ENCODE assay signal across 11 mouse cellular contexts in genomic region chr19:15516566-15517305, GRCm38 (mm10).
DNase-seq lines count a peak whose midpoint lies in the region; ATAC-seq and TF ChIP-seq lines count a peak whose summit lies in the region.
"Had no signal": no experiment of that assay in that cellular context is flagged by ENCODE, and none has a peak within 500 bp of the region (broad histone marks: within the 10 kb centered on the region; RNA-seq: fewer than 3 reads in every experiment).

No protein-coding gene starts in this region.

- peak overlapping the region in 1 of 2 experiments; percentile 9; a peak in 2 of 4 replicates for H3K4me3 ChIP-seq in heart, embryonic 14.5 days (ENCODE audit: control insufficient read depth in 1 of 2, insufficient read depth in 1 of 2, low read depth in 1 of 2, low read length in 2 of 2)
- no peak overlapping the region for H3K4me3 ChIP-seq in ES-Bruce4 (ENCODE audit: low read depth, low read length)
- H3K4me3 ChIP-seq: liver, embryonic 12.5 days; myocyte had no signal

- no peak for DNase-seq in heart, postnatal 4 days
- peak; percentile 7 for DNase-seq in embryo, embryonic 11.5 days (ENCODE audit: low read depth, low spot score)
- DNase-seq in left cerebral cortex, adult 9 months (ENCODE audit: low spot score in 2 of 2): peak; percentile 47 to 54
- no peak for DNase-seq in gastrocnemius, adult 8-10 months (ENCODE audit: low spot score in 2 of 2)
- no peak for DNase-seq in T-cell, adult 2 months (ENCODE audit: low spot score)
- no peak for DNase-seq in B cell, adult 2 months
- DNase-seq: cerebellum, adult 11-12 months had no signal

- no peak for TF ChIP-seq POLR2A in ES-Bruce4 (IDR thresholded peaks at IDR 0.05; ENCODE audit: insufficient read depth, low read length)

- WGBS in heart, embryonic 14.5 days: 28% methylated on average over 17 of the region's 17 CpGs

- H3K4me2 ChIP-seq in heart, embryonic 14.5 days (ENCODE audit: low read length): peak overlapping the region; percentile 55
- H3K4me2 ChIP-seq: liver, embryonic 12.5 days had no signal

- TF ChIP-seq EP300 in ES-Bruce4 (IDR thresholded peaks at IDR 0.05; ENCODE audit: insufficient read depth, low read depth, low read length): 0 out of 2 replicates have a peak, but pooled peaks have one; percentile 21

- peaks cover 4% of the 10 kb centered on the region in 2 experiments; a peak in 3 of 4 replicates for H3K4me1 ChIP-seq in heart, embryonic 14.5 days (ENCODE audit: control insufficient read depth in 2 of 2, insufficient read depth in 2 of 2, low read length in 2 of 2)
- no peaks in the 10 kb centered on the region for H3K4me1 ChIP-seq in ES-Bruce4 (ENCODE audit: control insufficient read depth, insufficient read depth, low read length)
- H3K4me1 ChIP-seq: liver, embryonic 12.5 days had no signal

- H3K9ac ChIP-seq in heart, embryonic 14.5 days (ENCODE audit: low read length): no peak overlapping the region
- H3K9ac ChIP-seq in ES-Bruce4 (ENCODE audit: low read depth, poor library complexity, severe bottlenecking): no peak overlapping the region
- H3K9ac ChIP-seq: liver, embryonic 12.5 days had no signal

- H3K36me3 ChIP-seq in heart, embryonic 14.5 days (ENCODE audit: control insufficient read depth, insufficient read depth, low read length): no peaks in the 10 kb centered on the region
- no peaks in the 10 kb centered on the region for H3K36me3 ChIP-seq in ES-Bruce4 (ENCODE audit: control insufficient read depth, insufficient read depth, low read length, poor library complexity, severe bottlenecking)
- H3K36me3 ChIP-seq: liver, embryonic 12.5 days had no signal

- TF ChIP-seq CTCF in ES-Bruce4 (IDR thresholded peaks at IDR 0.05; ENCODE audit: low read depth, low read length): no peak

- H3K27ac ChIP-seq in heart, embryonic 14.5 days (replicated peaks in 1 of 2; ENCODE audit: control insufficient read depth in 1 of 2, insufficient read depth in 1 of 2, low read depth in 2 of 2, low read length in 2 of 2): no peak overlapping the region
- no peak overlapping the region for H3K27ac ChIP-seq in ES-Bruce4 (ENCODE audit: insufficient read depth, low read length)
- H3K27ac ChIP-seq: liver, embryonic 12.5 days had no signal

- ATAC-seq in heart, embryonic 14.5 days (ENCODE audit: insufficient number of reproducible peaks, insufficient read depth, low FRiP score, low read depth): no peak
- ATAC-seq: liver, embryonic 12.5 days had no signal

- H3K9me3 ChIP-seq in heart, embryonic 14.5 days (ENCODE audit: control insufficient read depth, low read length): no peaks in the 10 kb centered on the region
- no peaks in the 10 kb centered on the region for H3K9me3 ChIP-seq in ES-Bruce4 (replicated peaks; ENCODE audit: control insufficient read depth, insufficient read depth, low read length, poor library complexity, severe bottlenecking)
- H3K9me3 ChIP-seq: liver, embryonic 12.5 days had no signal

- no peaks in the 10 kb centered on the region for H3K27me3 ChIP-seq in heart, embryonic 14.5 days (ENCODE audit: control insufficient read depth, insufficient read depth, low read length)
- H3K27me3 ChIP-seq in ES-Bruce4 (ENCODE audit: control insufficient read depth, insufficient read depth, low read length, poor library complexity, severe bottlenecking): no peaks in the 10 kb centered on the region; the same call in 1 of the 2 replicates
- H3K27me3 ChIP-seq: liver, embryonic 12.5 days had no signal

Comparison
In these comparisons a context has a peak if more than half of its experiments do, and no peak if none do; other contexts are left out.
1. DNase-seq: peak in embryo, embryonic 11.5 days (single experiment) and left cerebral cortex, adult 9 months (2 of 2); none in heart, postnatal 4 days (single experiment), gastrocnemius, adult 8-10 months (0 of 2), T-cell, adult 2 months (single experiment) and B cell, adult 2 months (0 of 2).